Mouse (Mus musculus) stomach, postnatal 0 days (tissue): ENCODE measurements at regions not wholly inside any gene's neighbourhood (a gene's known extent, or its start where the extent isn't known, plus 50 kb on each side); places are given as distances from the start of the nearest gene placed in this dataset.

ENCODE experiments used
- CTCF ChIP-seq: IDR thresholded peaks from 2 replicates; pipeline ENCODE4 v1.5.1; 2016; ENCODE audit warnings: antibody characterized with exemption, low read depth, mild to moderate bottlenecking, moderate library complexity
- EP300 ChIP-seq: optimal IDR thresholded peaks from 2 replicates; pipeline ENCODE3; 2016; ENCODE audit warnings: antibody characterized with exemption

DNA sequence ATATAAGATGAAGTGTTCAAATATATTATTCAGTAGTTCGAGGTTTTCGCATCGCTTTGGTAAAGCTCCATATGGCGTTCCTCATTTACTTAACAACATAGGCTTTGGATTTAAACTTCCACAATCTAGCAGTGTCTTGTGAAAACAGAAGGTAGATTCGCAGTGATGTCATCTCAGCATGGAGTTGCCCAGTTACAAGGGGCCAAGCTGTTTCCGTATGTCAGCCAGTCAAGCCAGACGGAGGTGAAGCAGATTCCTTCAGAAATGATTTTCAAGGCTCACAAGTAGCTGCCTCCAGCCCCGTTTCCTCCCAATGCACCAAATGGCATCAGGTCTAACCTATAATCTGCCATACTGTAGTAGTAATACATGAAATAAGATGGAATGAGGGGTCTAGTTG lies 224.6 kb downstream of the Rwdd3 start:
- TF ChIP-seq EP300 (no peak), CTCF (no peak)
